Mouse (Mus musculus) G1E (cell line): ENCODE results near the gene Lrrn4.

Source experiments
- CTCF ChIP-seq: IDR thresholded peaks from 2 replicates; pipeline ENCODE4 v1.5.1; 2012; ENCODE audit warnings: low read depth, low read length, inconsistent platforms, mixed read lengths
- GATA1 ChIP-seq: IDR thresholded peaks from 2 replicates; pipeline ENCODE4 v1.6.1; 2012; ENCODE audit warnings: borderline replicate concordance, low read length, inconsistent platforms, mixed read lengths
- POLR2AphosphoS5 ChIP-seq: IDR thresholded peaks from 2 replicates; pipeline ENCODE4 v1.6.1; 2012; ENCODE audit warnings: low read depth, low read length, inconsistent platforms; ENCODE audit not compliant: insufficient replicate concordance
- TAL1 ChIP-seq: conservative IDR thresholded peaks from 2 replicates; pipeline ENCODE4 v1.6.1; 2012; ENCODE audit warnings: low read depth, low read length, inconsistent platforms, mixed read lengths

GRCm38 (mm10) chr2:132869682-132870081, 11.0 kb downstream of the Lrrn4 start:
- TF ChIP-seq CTCF (no peak), GATA1 (no peak), TAL1 (no peak), POLR2AphosphoS5 (no peak)
